Mouse (Mus musculus) frontal cortex, postnatal 25 days (tissue): ENCODE data around the gene Pkn3.
"Not testable (repeated sequence)": the region's sequence is repeated elsewhere in the genome, so short reads cannot be mapped to it uniquely, and the experiment has no call there.

Experiments used
- DNase-seq, 2 experiments: peaks; one replicate each; pipeline ENCODE4 v3.0.0; 2022; ENCODE audit warnings: low spot score in 2 of 2

Pkn3 gene

DNA sequence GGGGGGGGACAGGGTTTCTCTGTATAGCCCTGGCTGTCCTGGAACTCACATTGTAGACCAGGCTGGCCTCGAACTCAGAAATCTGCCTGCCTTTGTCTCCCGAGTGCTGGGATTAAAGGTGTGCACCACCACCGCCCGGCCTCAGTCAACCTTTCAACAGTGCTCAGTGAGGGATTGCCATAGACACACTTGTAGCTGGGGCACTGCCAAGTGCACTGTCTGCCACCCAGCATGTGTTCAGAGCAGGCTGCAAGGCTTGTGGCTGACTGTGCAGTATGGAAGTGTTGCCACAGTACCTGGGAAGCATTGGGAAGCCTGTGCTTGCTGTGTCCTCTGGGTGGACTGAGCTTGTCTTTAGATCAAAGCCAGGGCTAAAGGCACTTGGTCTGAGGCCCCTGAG, 62.5 kb downstream of the Pkn3 start:
- DNase-seq = not testable (repeated sequence)
